Mouse (Mus musculus): Measurements from ENCODE around the gene Dusp12.

DNA sequence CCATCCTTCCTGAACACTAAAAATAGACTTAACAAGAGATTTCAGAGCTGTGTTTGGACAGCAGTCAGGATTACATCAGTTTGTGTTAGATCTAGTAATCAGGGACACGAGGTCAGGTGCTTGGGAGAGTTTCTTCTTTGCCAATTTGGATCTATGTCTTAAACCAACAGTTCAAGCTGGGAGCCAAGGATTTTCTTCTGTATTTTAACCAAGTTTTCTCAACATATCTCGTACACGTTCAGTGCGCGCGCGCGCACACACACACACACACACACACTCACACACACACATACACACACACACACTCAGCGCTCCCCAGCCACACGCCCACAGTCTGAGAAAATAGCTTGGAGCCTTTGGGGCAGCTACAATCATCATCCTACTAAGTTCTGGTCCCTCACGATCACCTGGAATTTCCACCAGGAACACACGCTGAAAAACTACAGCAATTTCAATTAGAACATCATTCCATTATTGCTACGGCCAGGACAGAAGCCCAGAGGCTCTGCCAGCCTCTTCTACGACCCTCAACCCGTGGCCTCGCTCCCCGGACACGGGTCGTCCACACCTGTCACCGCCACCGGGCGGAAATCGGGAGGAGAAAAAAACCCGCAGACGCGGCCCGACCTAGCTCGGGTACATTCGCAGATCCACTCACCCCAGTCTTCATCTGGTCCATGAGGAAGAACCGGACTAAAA lies 18.2 kb downstream of the Dusp12 start:
- TF ChIP-seq CTCF (IDR thresholded peaks at IDR 0.05; ENCODE audit: low read depth, low read length), result no peak
- TF ChIP-seq POLR2A (IDR thresholded peaks at IDR 0.05; ENCODE audit: insufficient read depth, low read length), result no peak
- no peak for TF ChIP-seq EP300 (IDR thresholded peaks at IDR 0.05; ENCODE audit: insufficient read depth, low read depth, low read length)
